Mouse (Mus musculus) embryo, embryonic 10 days (tissue): ENCODE measurements around the gene Gm44805.

Source experiments
- DNase-seq: peaks from one replicate; pipeline ENCODE4 v3.0.0-alpha.2; 2015; ENCODE audit warnings: low spot score

Gene Gm44805

DNA sequence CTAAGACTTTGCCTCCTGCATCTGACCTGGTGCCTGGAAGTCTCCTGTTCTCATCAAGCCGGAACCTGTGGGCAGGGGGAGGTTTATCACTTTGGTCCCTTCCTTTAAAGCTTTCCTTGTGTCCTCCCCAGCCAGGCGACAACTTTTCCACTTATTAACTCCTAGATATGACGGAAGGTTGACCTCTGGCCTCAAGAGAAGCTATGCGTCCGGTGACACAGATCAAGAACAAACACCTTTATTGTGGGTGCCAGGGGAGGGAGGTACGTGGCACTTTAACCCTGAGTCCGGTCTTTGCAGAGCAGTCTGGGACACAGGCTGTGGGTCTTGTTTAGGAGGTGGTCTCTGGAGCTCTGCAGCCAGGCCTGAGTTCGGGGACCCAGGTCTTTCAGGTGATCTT, 3.4 kb downstream of the Gm44805 start, which contains the start of gene Apoc2:
Gene Apoc2 (minus strand): TSS at position 70 of the 400 bp plus-strand sequence.
- no peak for DNase-seq

GRCm38 (mm10) chr7:19676662-19677061, 4.6 kb downstream of the Gm44805 start:
- no peak for DNase-seq

DNA sequence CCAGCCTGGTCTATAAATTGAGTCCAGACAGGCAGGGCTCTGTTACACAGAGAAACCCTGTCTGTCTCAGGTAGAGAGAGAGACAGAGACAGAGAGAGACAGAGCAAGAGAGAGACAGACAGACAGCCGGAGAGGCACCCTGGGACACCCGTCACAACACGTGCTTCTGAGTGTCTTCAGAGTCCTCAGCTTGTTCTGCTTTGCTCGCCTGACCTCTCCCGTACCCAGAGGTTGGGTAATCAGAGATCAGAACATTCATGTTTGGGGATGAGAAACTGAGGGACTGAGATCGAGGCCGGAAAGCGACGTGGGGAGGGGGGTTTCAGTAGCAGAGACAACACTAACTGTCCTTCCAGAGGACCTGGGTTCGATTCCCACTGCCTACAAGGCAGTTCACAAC, 5.4 kb downstream of the Gm44805 start:
- no peak for DNase-seq

DNA sequence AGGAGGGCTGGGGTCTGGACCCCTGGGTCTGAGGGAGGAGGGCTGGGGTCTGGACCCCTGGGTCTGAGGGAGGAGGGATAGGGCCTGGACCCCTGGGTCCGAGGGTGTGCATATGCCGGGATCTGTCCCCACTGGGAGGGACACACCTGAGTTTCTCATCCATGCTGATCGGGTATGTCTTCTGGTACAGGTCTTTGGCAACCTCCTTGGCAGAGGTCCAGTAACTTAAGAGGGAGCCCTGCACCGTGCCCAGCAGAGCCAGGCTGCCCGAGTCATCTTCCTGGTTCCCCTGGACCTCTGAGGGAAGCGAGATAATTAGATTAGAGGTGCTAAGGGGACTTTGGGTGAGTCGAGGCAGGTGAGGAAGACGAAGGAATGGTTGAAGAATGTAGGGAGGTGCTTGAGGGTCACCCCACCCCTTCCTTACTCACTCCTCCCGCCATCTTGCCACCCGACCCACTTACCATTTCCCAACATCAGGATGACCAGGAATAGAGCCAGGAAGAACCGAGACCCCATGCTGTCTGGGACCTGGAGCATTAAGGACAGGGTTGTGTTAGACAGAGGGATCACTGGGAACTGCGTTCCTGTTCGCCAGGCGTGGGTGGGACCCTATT, 8.0 kb downstream of the Gm44805 start:
- DNase-seq, result no peak

GRCm38 (mm10) chr7:19671511-19671910, 9.7 kb downstream of the Gm44805 start:
- no peak for DNase-seq

- DNase-seq, result peak; percentile 96
Measured at GRCm38 (mm10) chr7:19668947-19669721, 12.1 kb downstream of the Gm44805 start.

GRCm38 (mm10) chr7:19667434-19667833, 13.8 kb downstream of the Gm44805 start:
- DNase-seq, result no peak

DNA sequence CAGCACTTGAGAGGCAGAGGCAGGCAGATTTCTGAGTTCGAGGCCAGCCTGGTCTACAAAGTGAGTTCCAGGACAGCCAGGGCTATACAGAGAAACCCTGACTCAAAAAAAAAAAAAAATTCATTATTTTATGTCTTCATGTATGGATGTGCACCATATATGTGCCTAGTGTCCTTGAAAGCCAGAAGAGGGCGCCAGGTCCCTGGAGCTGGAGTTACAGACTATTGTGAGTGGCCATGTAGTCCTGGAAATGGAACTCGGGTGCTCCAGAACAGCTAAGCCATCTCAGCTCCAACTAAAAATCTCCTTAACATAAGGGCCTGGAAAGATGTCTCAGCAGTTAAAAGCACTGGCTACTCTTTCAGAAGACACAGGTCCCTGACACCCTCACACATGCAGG, 14.5 kb downstream of the Gm44805 start:
- no peak for DNase-seq

DNA sequence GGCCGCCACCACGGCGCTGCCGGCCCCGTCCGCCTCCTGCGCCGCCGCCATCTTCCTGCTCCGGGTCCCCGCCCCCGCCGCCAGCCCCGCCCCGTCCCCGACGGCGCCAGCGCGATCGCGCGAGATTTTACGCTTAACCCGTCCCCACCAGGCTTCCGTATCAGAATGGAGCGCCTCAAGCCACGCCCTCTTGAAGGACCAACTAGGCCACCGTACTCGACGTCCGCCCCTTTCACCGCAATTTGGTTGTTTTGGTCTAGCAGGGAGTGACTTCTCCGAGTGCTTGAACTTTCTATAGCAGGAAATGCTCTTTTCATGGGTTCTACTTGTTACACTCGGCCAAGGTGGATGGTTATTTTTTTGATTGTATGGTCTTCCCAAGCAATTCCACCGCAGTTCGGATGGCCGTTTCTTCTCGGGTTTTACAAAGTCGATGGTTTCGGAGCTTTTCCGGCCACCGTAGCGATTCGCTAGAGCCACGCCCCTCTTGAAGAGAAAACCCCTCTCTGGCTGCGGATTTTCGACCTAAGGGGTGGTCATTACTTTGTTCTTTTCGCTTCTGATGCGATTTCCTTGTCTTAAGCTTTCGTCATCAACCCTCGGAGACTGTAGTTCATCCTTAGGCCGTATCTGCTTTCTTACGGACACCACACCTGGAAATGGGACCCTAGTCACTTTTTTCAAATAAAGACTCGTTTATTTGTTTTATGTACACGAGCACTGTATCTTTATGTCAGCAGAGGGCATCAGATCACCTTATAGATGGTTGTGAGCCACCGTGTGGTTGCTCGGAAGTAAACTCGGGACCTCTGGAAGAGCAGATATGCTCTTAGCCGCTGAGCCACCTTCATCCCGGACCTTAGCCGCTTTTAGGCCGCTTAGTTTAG, 16.0 kb downstream of the Gm44805 start, which contains the start of gene Clptm1:
Gene Clptm1 (minus strand): TSS at position 79 of the 887 bp plus-strand sequence.
- peak; percentile 99 for DNase-seq

DNA sequence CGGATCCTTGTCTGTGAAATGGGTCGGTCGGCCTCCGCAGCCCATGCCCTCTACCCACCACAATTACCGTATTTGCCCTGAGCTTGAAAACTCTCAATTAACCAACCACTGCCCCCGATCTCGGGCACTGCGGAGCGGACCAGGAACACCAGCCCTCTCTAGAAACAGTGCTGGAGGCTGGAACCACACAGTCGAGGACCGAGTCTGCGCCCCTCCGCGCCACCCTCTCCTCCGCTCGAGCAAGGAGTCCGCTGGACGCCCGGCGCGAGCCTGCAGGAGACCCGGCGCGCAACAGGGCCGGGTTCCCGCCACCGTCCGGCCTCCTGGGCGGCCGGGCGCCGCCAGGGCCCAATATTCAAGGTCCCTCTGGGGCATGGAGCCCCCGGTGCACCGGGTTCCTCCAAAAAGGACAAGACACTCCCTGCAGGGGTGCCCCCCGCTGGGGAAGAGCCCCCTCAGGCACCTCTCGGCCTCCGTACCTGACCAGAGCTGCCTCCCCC, 16.7 kb downstream of the Gm44805 start:
- no peak for DNase-seq

DNA sequence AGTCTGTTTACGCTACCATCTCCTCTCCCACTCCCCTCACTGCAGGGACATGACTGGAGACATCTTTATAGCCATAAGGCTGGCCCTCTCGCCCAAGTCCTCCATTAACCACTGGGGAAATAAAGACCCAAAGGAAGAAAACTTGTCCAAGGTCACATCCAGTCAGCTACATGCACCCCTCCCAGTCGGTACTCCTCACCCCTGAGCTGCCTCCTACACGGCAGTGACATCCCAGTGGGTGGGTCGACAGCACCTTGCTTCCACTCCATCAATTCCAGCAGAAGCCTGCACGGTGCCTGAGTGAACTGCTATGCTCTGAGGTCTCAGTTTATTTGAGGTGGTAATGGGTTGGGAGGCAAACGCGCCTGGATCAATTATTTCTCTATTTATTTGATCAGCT, 17.3 kb downstream of the Gm44805 start:
- DNase-seq, result no peak

GRCm38 (mm10) chr7:19652614-19653013, 28.6 kb downstream of the Gm44805 start:
- no peak for DNase-seq

- DNase-seq, result no peak
Measured at GRCm38 (mm10) chr7:19651063-19651786, 30.0 kb downstream of the Gm44805 start.

GRCm38 (mm10) chr7:19641223-19641622, 40.0 kb downstream of the Gm44805 start:
- no peak for DNase-seq

- DNase-seq, result no peak
Measured at GRCm38 (mm10) chr7:19635074-19635827, 46.0 kb downstream of the Gm44805 start.

DNA sequence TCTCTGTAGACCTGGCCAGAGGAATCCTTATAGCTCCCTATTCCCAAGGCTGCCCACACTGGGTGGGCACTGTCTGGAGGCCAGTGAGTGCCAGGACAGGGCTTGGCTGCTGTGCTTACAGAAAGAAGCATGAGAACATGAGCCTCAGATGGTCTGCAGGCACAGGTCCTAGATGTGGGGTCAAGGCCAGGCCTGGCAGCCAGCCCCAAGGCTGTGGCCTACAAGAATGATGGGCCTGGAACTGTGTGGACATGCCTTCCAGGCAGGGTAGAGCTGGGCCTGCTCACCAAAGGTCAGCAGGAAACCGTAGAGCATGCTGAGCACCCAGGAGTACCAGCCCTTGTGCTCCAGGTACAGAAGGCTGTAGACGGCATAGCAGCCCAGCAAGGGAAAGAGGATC, 46.6 kb downstream of the Gm44805 start:
- DNase-seq, result no peak

DNA sequence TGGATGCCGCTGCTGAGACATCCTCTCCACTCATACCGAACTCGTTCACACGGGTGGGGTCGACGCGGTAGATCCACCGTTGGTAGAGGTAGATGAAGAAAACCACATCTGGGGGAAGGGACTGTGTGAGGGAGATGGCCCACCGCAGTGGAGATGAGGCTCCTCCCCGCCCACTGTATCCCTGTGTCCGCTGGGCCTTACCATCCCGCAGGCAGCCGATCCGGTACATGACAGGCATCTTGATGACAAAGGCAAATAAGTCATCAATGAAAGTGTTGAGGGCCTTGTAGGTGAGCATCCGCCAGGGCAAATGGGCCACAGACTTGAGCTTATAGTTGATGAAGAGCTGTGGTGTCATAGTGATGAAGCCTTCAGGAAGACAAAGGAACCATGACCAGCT, 47.4 kb downstream of the Gm44805 start:
- DNase-seq, result no peak

GRCm38 (mm10) chr7:19633197-19633596, 48.0 kb downstream of the Gm44805 start:
- no peak for DNase-seq

GRCm38 (mm10) chr7:19632720-19633119, 48.5 kb downstream of the Gm44805 start:
- no peak for DNase-seq

DNA sequence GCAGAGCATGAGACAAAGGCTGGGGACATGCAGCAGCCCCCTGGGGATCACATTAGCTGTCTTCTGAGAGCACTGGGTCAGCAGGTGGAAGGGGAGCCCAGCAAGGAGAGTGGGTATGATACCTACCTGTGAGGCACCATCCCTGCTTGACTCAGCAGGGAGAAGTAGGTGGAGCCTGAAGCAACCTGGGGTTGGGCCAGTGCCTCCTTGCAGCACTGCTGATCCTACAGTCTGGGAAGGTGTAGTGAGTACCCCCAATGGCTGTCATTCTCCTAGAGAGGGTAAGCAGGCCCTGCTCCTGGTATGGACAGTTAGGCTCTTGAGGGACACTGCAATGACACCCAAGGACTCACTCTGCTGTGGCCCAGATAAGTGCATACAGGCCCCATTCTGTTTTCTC, 48.9 kb downstream of the Gm44805 start:
- no peak for DNase-seq

DNA sequence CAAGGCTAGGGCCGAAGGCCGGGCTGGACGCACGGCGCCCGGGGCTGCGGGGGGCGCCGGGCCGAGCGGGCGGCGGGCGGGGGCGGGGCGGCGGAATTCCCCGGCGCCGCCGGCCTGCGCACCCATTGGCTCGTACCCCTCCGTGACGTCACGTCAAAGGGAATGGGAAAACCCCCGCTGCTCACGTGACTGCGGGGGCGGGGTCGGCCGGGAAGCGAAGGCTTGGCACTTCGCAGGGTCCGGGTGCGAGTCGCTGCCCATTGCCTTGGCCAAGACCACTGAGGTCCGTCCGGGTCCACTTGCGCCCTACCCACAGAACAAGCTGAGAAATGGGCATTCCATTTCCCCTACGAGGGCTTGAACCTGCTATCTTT, 51.9 kb downstream of the Gm44805 start, which contains the start of gene Relb:
Gene Relb (minus strand): TSS at position 78 of the 374 bp plus-strand sequence.
- peak; percentile 96 for DNase-seq
